Mouse (Mus musculus) yolk sac, embryonic 10.5 days (tissue): ENCODE results near the gene Akap6.

Experiments
- DNase-seq: peaks from one replicate; pipeline ENCODE4 v3.0.0-alpha.2; 2017; ENCODE audit warnings: low spot score

The Akap6 gene

GRCm38 (mm10) chr12:52781066-52781465 lies 81.9 kb downstream of the Akap6 start:
- DNase-seq, result no peak

- DNase-seq, result no peak
These were observed 83.8 kb downstream of the Akap6 start for GRCm38 (mm10) chr12:52782902-52783441.

- no peak for DNase-seq
These were observed 86.0 kb downstream of the Akap6 start for GRCm38 (mm10) chr12:52785217-52785616.

GRCm38 (mm10) chr12:52790350-52790768 lies 91.2 kb downstream of the Akap6 start:
- no peak for DNase-seq

- DNase-seq, result no peak
These were observed 94.9 kb downstream of the Akap6 start for GRCm38 (mm10) chr12:52794131-52794530.

- DNase-seq, result no peak
These were observed 96.6 kb downstream of the Akap6 start for GRCm38 (mm10) chr12:52795551-52796470.

GRCm38 (mm10) chr12:52796471-52796795 lies 97.2 kb downstream of the Akap6 start:
- DNase-seq, result no peak

- no peak for DNase-seq
These were observed 100.5 kb downstream of the Akap6 start for GRCm38 (mm10) chr12:52799717-52800116.

GRCm38 (mm10) chr12:52806273-52806672 lies 107.1 kb downstream of the Akap6 start:
- DNase-seq, result no peak

GRCm38 (mm10) chr12:52818588-52818987 lies 119.4 kb downstream of the Akap6 start:
- DNase-seq, result no peak

GRCm38 (mm10) chr12:52824774-52825173 lies 125.6 kb downstream of the Akap6 start:
- DNase-seq, result no peak

GRCm38 (mm10) chr12:52828944-52829736 lies 130.0 kb downstream of the Akap6 start:
- no peak for DNase-seq

- DNase-seq, result no peak
These were observed 132.6 kb downstream of the Akap6 start for GRCm38 (mm10) chr12:52831782-52832181.

- DNase-seq, result no peak
These were observed 133.0 kb downstream of the Akap6 start for GRCm38 (mm10) chr12:52832230-52832629.

- no peak for DNase-seq
These were observed 134.0 kb downstream of the Akap6 start for GRCm38 (mm10) chr12:52833141-52833540.

GRCm38 (mm10) chr12:52834074-52834473 lies 134.9 kb downstream of the Akap6 start:
- no peak for DNase-seq

- no peak for DNase-seq
These were observed 135.6 kb downstream of the Akap6 start for GRCm38 (mm10) chr12:52834781-52835279.

- no peak for DNase-seq
These were observed 136.1 kb downstream of the Akap6 start for GRCm38 (mm10) chr12:52835291-52835742.

GRCm38 (mm10) chr12:52835914-52836546 lies 136.8 kb downstream of the Akap6 start:
- no peak for DNase-seq

- DNase-seq, result no peak
These were observed 146.8 kb downstream of the Akap6 start for GRCm38 (mm10) chr12:52845982-52846381.

- no peak for DNase-seq
These were observed 147.8 kb downstream of the Akap6 start for GRCm38 (mm10) chr12:52847020-52847419.
